Mouse (Mus musculus): ENCODE results near the gene Add3. TPM values are rescaled to one million over a fixed set of nuclear protein-coding genes. Genes with fewer than 3 reads are reported as not detected.

The Add3 gene
- total and polyA plus RNA-seq, 3 experiments = 16.3 to 18.4 (median 16.4) TPM

GRCm38 (mm10) chr19:53264821-53265727 lies 124.8 kb downstream of the Add3 start:
- TF ChIP-seq MEF2A (IDR thresholded peaks at IDR 0.05; ENCODE audit: borderline replicate concordance, low read depth, low read length) (no peak), MAX (IDR thresholded peaks at IDR 0.05; ENCODE audit: low read length) (no peak), POLR2A (IDR thresholded peaks at IDR 0.05; ENCODE audit: low read depth, low read length) (no peak), MXI1 (IDR thresholded peaks at IDR 0.05; ENCODE audit: low read depth, low read length) (no peak), CTCF (conservative IDR thresholded peaks at IDR 0.05 in 1 of 2, IDR thresholded peaks at IDR 0.05 in 1 of 2; ENCODE audit: low read depth in 2 of 2, low read length in 2 of 2) (no peak), BHLHE40 (IDR thresholded peaks at IDR 0.05; ENCODE audit: low read depth, low read length) (no peak), ZC3H11A (IDR thresholded peaks at IDR 0.05; ENCODE audit: low read depth, low read length) (no peak), TBP (conservative IDR thresholded peaks at IDR 0.05; ENCODE audit: low read depth, low read length) (no peak), NELFE (IDR thresholded peaks at IDR 0.05; ENCODE audit: low read depth, low read length) (no peak), TCF12 (IDR thresholded peaks at IDR 0.05; ENCODE audit: low read depth, low read length) (no peak), ZMIZ1 (IDR thresholded peaks at IDR 0.05; ENCODE audit: low read depth, low read length) (no peak), NRF1 (IDR thresholded peaks at IDR 0.05; ENCODE audit: low read depth, low read length) (no peak), JUN (IDR thresholded peaks at IDR 0.05; ENCODE audit: insufficient read depth, low read depth, low read length) (no peak), ZNF384 (IDR thresholded peaks at IDR 0.05; ENCODE audit: low read depth, low read length) (no peak), CHD2 (IDR thresholded peaks at IDR 0.05; ENCODE audit: low read length) (no peak), GABPA (IDR thresholded peaks at IDR 0.05; ENCODE audit: insufficient replicate concordance, low read depth, low read length) (no peak), RAD21 (IDR thresholded peaks at IDR 0.05; ENCODE audit: low read depth, low read length) (no peak), MYC (IDR thresholded peaks at IDR 0.05; ENCODE audit: low read depth, low read length) (no peak)
- no peak overlapping the region for H3K9ac ChIP-seq (ENCODE audit: insufficient read depth, low read depth)
- peaks cover 4 to 18% of the 10 kb centered on the region in 2 experiments for H3K4me1 ChIP-seq (ENCODE audit: control insufficient read depth in 1 of 2, insufficient read depth in 2 of 2)
- H3K9me3 ChIP-seq (replicated peaks; ENCODE audit: low read length) = no peaks in the 10 kb centered on the region
- no peaks in the 10 kb centered on the region for H3K79me2 ChIP-seq (replicated peaks; ENCODE audit: control insufficient read depth, extremely low read depth, insufficient read depth, poor library complexity, severe bottlenecking)
- no peak overlapping the region for H3K4me2 ChIP-seq (ENCODE audit: insufficient read depth, low read depth, poor library complexity, severe bottlenecking)
- no peaks in the 10 kb centered on the region for H3K36me3 ChIP-seq (replicated peaks in 1 of 2; ENCODE audit: control insufficient read depth in 1 of 2, insufficient read depth in 1 of 2, low read length in 1 of 2)
- H3K4me3 ChIP-seq (replicated peaks in 1 of 3; ENCODE audit: low read depth in 2 of 3, low read length in 2 of 3, poor library complexity in 1 of 3) = no peak overlapping the region
- DNase-seq (ENCODE audit: extremely low read depth) = no peak
- in situ Hi-C loops (cut with MboI; ENCODE audit: low pct_ligation_motif_present, low pct_unique_long_range_greater_than_20kb, low sequenced_read_pairs) = loop anchor here (25.0 kb wide), 1 partner anchor 322 kb away; the partner anchor contains the start of gene Nutf2-ps1
- no peak overlapping the region for H3K27ac ChIP-seq (ENCODE audit: insufficient read depth, low read depth)
- H3K27me3 ChIP-seq (replicated peaks) = no peaks in the 10 kb centered on the region
- dilution Hi-C loops (cut with MboI; ENCODE audit: extremely low pct_ligation_motif_present, extremely low pct_unique_long_range_greater_than_20kb, low sequenced_read_pairs) = no loop called here

GRCm38 (mm10) chr19:53267305-53267704 lies 127.1 kb downstream of the Add3 start:
- TF ChIP-seq EP300 (IDR thresholded peaks at IDR 0.05; ENCODE audit: low read length) = no peak
- TF ChIP-seq JUN (IDR thresholded peaks at IDR 0.05; ENCODE audit: insufficient read depth, low read depth, low read length) = no peak
- TF ChIP-seq POLR2A (IDR thresholded peaks at IDR 0.05; ENCODE audit: low read depth, low read length) = no peak
- TF ChIP-seq UBTF (IDR thresholded peaks at IDR 0.05; ENCODE audit: low read depth, low read length) = no peak
- TF ChIP-seq KAT2A (IDR thresholded peaks at IDR 0.05; ENCODE audit: insufficient replicate concordance, low read length) = no peak
- no peak for TF ChIP-seq ZNF384 (IDR thresholded peaks at IDR 0.05; ENCODE audit: low read depth, low read length)
- no peak for TF ChIP-seq E2F4 (IDR thresholded peaks at IDR 0.05; ENCODE audit: insufficient replicate concordance, low read depth, low read length)
- no peak for TF ChIP-seq MAZ (IDR thresholded peaks at IDR 0.05; ENCODE audit: low read depth, low read length)
- no peak for TF ChIP-seq SMC3 (IDR thresholded peaks at IDR 0.05; ENCODE audit: low read depth, low read length)
- Histone ChIP-seq H3K9ac (ENCODE audit: insufficient read depth, low read depth) (no peak overlapping the region), H3K27me3 (replicated peaks) (no peaks in the 10 kb centered on the region), H3K4me2 (ENCODE audit: insufficient read depth, low read depth, poor library complexity, severe bottlenecking) (no peak overlapping the region), H3K27ac (ENCODE audit: insufficient read depth, low read depth) (no peak overlapping the region), H3K4me1 (ENCODE audit: control insufficient read depth in 1 of 2, insufficient read depth in 2 of 2) (peaks cover 4 to 20% of the 10 kb centered on the region in 2 experiments), H3K4me3 (replicated peaks in 1 of 3; ENCODE audit: low read depth in 2 of 3, low read length in 2 of 3, poor library complexity in 1 of 3) (no peak overlapping the region), H3K36me3 (replicated peaks in 1 of 2; ENCODE audit: control insufficient read depth in 1 of 2, insufficient read depth in 1 of 2, low read length in 1 of 2) (no peaks in the 10 kb centered on the region), H3K9me3 (replicated peaks; ENCODE audit: low read length) (no peaks in the 10 kb centered on the region), H3K79me2 (replicated peaks; ENCODE audit: control insufficient read depth, extremely low read depth, insufficient read depth, poor library complexity, severe bottlenecking) (no peaks in the 10 kb centered on the region)
- no peak for DNase-seq (ENCODE audit: extremely low read depth)
- in situ Hi-C loops (cut with MboI; ENCODE audit: low pct_ligation_motif_present, low pct_unique_long_range_greater_than_20kb, low sequenced_read_pairs) = loop anchor here (25.0 kb wide), 1 partner anchor 320 kb away; the partner anchor contains the start of gene Nutf2-ps1
- dilution Hi-C loops (cut with MboI; ENCODE audit: extremely low pct_ligation_motif_present, extremely low pct_unique_long_range_greater_than_20kb, low sequenced_read_pairs) = no loop called here
